Mouse (Mus musculus): ENCODE measurements around the gene Fam8a1. TPM values are rescaled to one million over a fixed set of nuclear protein-coding genes. Genes with fewer than 3 reads are reported as not detected.

Gene Fam8a1
- polyA plus RNA-seq, 1 experiment, result 3.5 TPM

GRCm38 (mm10) chr13:46699372-46699771 lies 30.1 kb downstream of the Fam8a1 start:
- peaks cover 95% of the 10 kb centered on the region for H3K36me3 ChIP-seq (replicated peaks; ENCODE audit: low read length)
- peaks cover 4% of the 10 kb centered on the region; the same call in 1 of the 2 replicates for H3K4me1 ChIP-seq
- no peak overlapping the region for H3K4me3 ChIP-seq (replicated peaks)
- H3K27me3 ChIP-seq (replicated peaks), result no peaks in the 10 kb centered on the region
- no peak for TF ChIP-seq GATA1 (IDR thresholded peaks at IDR 0.05; ENCODE audit: borderline replicate concordance, low read length)
- TF ChIP-seq FLI1 (IDR thresholded peaks at IDR 0.05; ENCODE audit: low read length), result no peak
- no peaks in the 10 kb centered on the region for H3K9me3 ChIP-seq

GRCm38 (mm10) chr13:46701486-46701885 lies 32.2 kb downstream of the Fam8a1 start:
- Histone ChIP-seq H3K4me1 (peaks cover 4% of the 10 kb centered on the region; the same call in 1 of the 2 replicates), H3K27me3 (replicated peaks) (no peaks in the 10 kb centered on the region), H3K9me3 (no peaks in the 10 kb centered on the region), H3K4me3 (replicated peaks) (no peak overlapping the region), H3K36me3 (replicated peaks; ENCODE audit: low read length) (peaks cover 91% of the 10 kb centered on the region)
- no peak for TF ChIP-seq GATA1 (IDR thresholded peaks at IDR 0.05; ENCODE audit: borderline replicate concordance, low read length)
- no peak for TF ChIP-seq FLI1 (IDR thresholded peaks at IDR 0.05; ENCODE audit: low read length)

- Histone ChIP-seq H3K27me3 (replicated peaks) (no peaks in the 10 kb centered on the region), H3K4me1 (peaks cover 4% of the 10 kb centered on the region; the same call in 1 of the 2 replicates), H3K36me3 (replicated peaks; ENCODE audit: low read length) (peaks cover 91% of the 10 kb centered on the region), H3K4me3 (replicated peaks) (no peak overlapping the region), H3K9me3 (no peaks in the 10 kb centered on the region)
- TF ChIP-seq GATA1 (IDR thresholded peaks at IDR 0.05; ENCODE audit: borderline replicate concordance, low read length), result no peak
- no peak for TF ChIP-seq FLI1 (IDR thresholded peaks at IDR 0.05; ENCODE audit: low read length)
Measured at GRCm38 (mm10) chr13:46703138-46703537, 33.8 kb downstream of the Fam8a1 start.

- H3K36me3 ChIP-seq (replicated peaks; ENCODE audit: low read length), result peaks cover 69% of the 10 kb centered on the region
Measured at GRCm38 (mm10) chr13:46713486-46713885, 44.2 kb downstream of the Fam8a1 start.

GRCm38 (mm10) chr13:46715976-46716639 lies 46.8 kb downstream of the Fam8a1 start:
- H3K4me1 ChIP-seq, result peaks cover 56% of the 10 kb centered on the region
- H3K36me3 ChIP-seq (replicated peaks; ENCODE audit: low read length), result peaks cover 45% of the 10 kb centered on the region

More at GRCm38 (mm10) chr13:46713486-46713885, 44.2 kb downstream of the Fam8a1 start:
- TF ChIP-seq FLI1 (IDR thresholded peaks at IDR 0.05; ENCODE audit: low read length) (no peak), GATA1 (IDR thresholded peaks at IDR 0.05; ENCODE audit: borderline replicate concordance, low read length) (no peak)
- H3K4me3 ChIP-seq (replicated peaks), result no peak overlapping the region
- H3K9me3 ChIP-seq, result no peaks in the 10 kb centered on the region
- peaks cover 36% of the 10 kb centered on the region for H3K4me1 ChIP-seq
- no peaks in the 10 kb centered on the region for H3K27me3 ChIP-seq (replicated peaks)

GRCm38 (mm10) chr13:46718893-46719400 lies 49.6 kb downstream of the Fam8a1 start:
- H3K9me3 ChIP-seq, result no peaks in the 10 kb centered on the region
- H3K36me3 ChIP-seq (replicated peaks; ENCODE audit: low read length), result peaks cover 18% of the 10 kb centered on the region
- peak overlapping the region; percentile 88 for H3K4me3 ChIP-seq (replicated peaks)
- H3K4me1 ChIP-seq, result peaks cover 76% of the 10 kb centered on the region
- no peaks in the 10 kb centered on the region for H3K27me3 ChIP-seq (replicated peaks)
- TF ChIP-seq GATA1 (IDR thresholded peaks at IDR 0.05; ENCODE audit: borderline replicate concordance, low read length), result no peak
- no peak for TF ChIP-seq FLI1 (IDR thresholded peaks at IDR 0.05; ENCODE audit: low read length)

More at GRCm38 (mm10) chr13:46715976-46716639, 46.8 kb downstream of the Fam8a1 start:
- no peaks in the 10 kb centered on the region for H3K9me3 ChIP-seq
- no peak for TF ChIP-seq GATA1 (IDR thresholded peaks at IDR 0.05; ENCODE audit: borderline replicate concordance, low read length)
- no peak for TF ChIP-seq FLI1 (IDR thresholded peaks at IDR 0.05; ENCODE audit: low read length)
- no peaks in the 10 kb centered on the region for H3K27me3 ChIP-seq (replicated peaks)
- peak overlapping the region; percentile 82 for H3K4me3 ChIP-seq (replicated peaks)

GRCm38 (mm10) chr13:46721009-46721408 lies 51.7 kb downstream of the Fam8a1 start:
- H3K36me3 ChIP-seq (replicated peaks; ENCODE audit: low read length), result peaks cover 9% of the 10 kb centered on the region
- no peaks in the 10 kb centered on the region for H3K9me3 ChIP-seq
- TF ChIP-seq FLI1 (IDR thresholded peaks at IDR 0.05; ENCODE audit: low read length) (no peak), GATA1 (IDR thresholded peaks at IDR 0.05; ENCODE audit: borderline replicate concordance, low read length) (no peak)
- H3K27me3 ChIP-seq (replicated peaks), result no peaks in the 10 kb centered on the region
- peaks cover 76% of the 10 kb centered on the region for H3K4me1 ChIP-seq
- H3K4me3 ChIP-seq (replicated peaks), result peak overlapping the region; percentile 74

GRCm38 (mm10) chr13:46724371-46724770 lies 55.0 kb downstream of the Fam8a1 start:
- peak overlapping the region; percentile 85 for H3K4me3 ChIP-seq (replicated peaks)
- TF ChIP-seq GATA1 (IDR thresholded peaks at IDR 0.05; ENCODE audit: borderline replicate concordance, low read length), result no peak
- TF ChIP-seq FLI1 (IDR thresholded peaks at IDR 0.05; ENCODE audit: low read length), result no peak
- H3K9me3 ChIP-seq, result no peaks in the 10 kb centered on the region
- no peaks in the 10 kb centered on the region for H3K36me3 ChIP-seq (replicated peaks; ENCODE audit: low read length)
- peaks cover 58% of the 10 kb centered on the region for H3K4me1 ChIP-seq
- no peaks in the 10 kb centered on the region for H3K27me3 ChIP-seq (replicated peaks)

- TF ChIP-seq GATA1 (IDR thresholded peaks at IDR 0.05; ENCODE audit: borderline replicate concordance, low read length) (no peak), FLI1 (IDR thresholded peaks at IDR 0.05; ENCODE audit: low read length) (no peak)
- Histone ChIP-seq H3K4me1 (peaks cover 56% of the 10 kb centered on the region), H3K9me3 (no peaks in the 10 kb centered on the region), H3K4me3 (replicated peaks) (peak overlapping the region; percentile 96), H3K27me3 (replicated peaks) (no peaks in the 10 kb centered on the region), H3K36me3 (replicated peaks; ENCODE audit: low read length) (no peaks in the 10 kb centered on the region)
Measured at GRCm38 (mm10) chr13:46725227-46725626, 55.9 kb downstream of the Fam8a1 start.

GRCm38 (mm10) chr13:46726288-46727037 lies 57.1 kb downstream of the Fam8a1 start:
- Histone ChIP-seq H3K27me3 (replicated peaks) (no peaks in the 10 kb centered on the region), H3K4me3 (replicated peaks) (peak overlapping the region; percentile 96), H3K4me1 (peaks cover 47% of the 10 kb centered on the region), H3K36me3 (replicated peaks; ENCODE audit: low read length) (no peaks in the 10 kb centered on the region), H3K9me3 (no peaks in the 10 kb centered on the region)
- no peak for TF ChIP-seq GATA1 (IDR thresholded peaks at IDR 0.05; ENCODE audit: borderline replicate concordance, low read length)
- TF ChIP-seq FLI1 (IDR thresholded peaks at IDR 0.05; ENCODE audit: low read length), result no peak

Data from megakaryocyte, embryonic 14.5 days (primary cell).